Mouse (Mus musculus) layer of hippocampus, adult 18-20 months (tissue): Measurements from ENCODE around the gene Hoxc5. TPM values are rescaled to one million over a fixed set of nuclear protein-coding genes. Genes with fewer than 3 reads are reported as not detected.

Source experiments
- DNase-seq, 2 experiments: peaks; one replicate each; pipeline ENCODE4 v3.0.0; 2022; ENCODE audit warnings: low spot score in 2 of 2
- total RNA-seq, 2 experiments: library from RNA; stranded (reverse); gene quantifications; 2 replicates each; pipeline ENCODE4 v1.2.3; 2021

The Hoxc5 gene
- total RNA-seq, 2 experiments from 2014 or later, result not detected

- DNase-seq, result no peak
Observed at GRCm38 (mm10) chr15:102988078-102988477, 20.8 kb downstream of the Hoxc5 start.

GRCm38 (mm10) chr15:102990461-102991397, 23.5 kb downstream of the Hoxc5 start, which contains the start of gene Hoxc8:
TSS of gene Hoxc8 (plus strand) at chr15:102990607.
- no peak for DNase-seq

- no peak for DNase-seq
Observed at GRCm38 (mm10) chr15:102991782-102992181, 24.5 kb downstream of the Hoxc5 start.

GRCm38 (mm10) chr15:102992206-102992605, 25.0 kb downstream of the Hoxc5 start:
- no peak for DNase-seq

- no peak for DNase-seq
Observed at GRCm38 (mm10) chr15:102992863-102993262, 25.6 kb downstream of the Hoxc5 start.

- DNase-seq, result no peak
Observed at GRCm38 (mm10) chr15:102996548-102996947, 29.3 kb downstream of the Hoxc5 start.

GRCm38 (mm10) chr15:102997431-102997830, 30.2 kb downstream of the Hoxc5 start:
- no peak for DNase-seq

GRCm38 (mm10) chr15:102997939-102998355, 30.7 kb downstream of the Hoxc5 start, which contains the start of gene Hoxc6:
TSS of gene Hoxc6 (plus strand) at chr15:102998257.
- DNase-seq, result no peak

GRCm38 (mm10) chr15:102998608-102999182, 31.5 kb downstream of the Hoxc5 start:
- DNase-seq, result no peak

- peak in 1 of 2 experiments; percentile 51 for DNase-seq
Observed at GRCm38 (mm10) chr15:102999183-102999831, 32.1 kb downstream of the Hoxc5 start.

- no peak for DNase-seq
Observed at GRCm38 (mm10) chr15:102999955-103000354, 32.7 kb downstream of the Hoxc5 start.

- no peak for DNase-seq
Observed at GRCm38 (mm10) chr15:103000501-103000901, 33.3 kb downstream of the Hoxc5 start.

GRCm38 (mm10) chr15:103001370-103001769, 34.1 kb downstream of the Hoxc5 start:
- DNase-seq, result no peak

- DNase-seq, result no peak
Observed at GRCm38 (mm10) chr15:103002156-103002555, 34.9 kb downstream of the Hoxc5 start.

- DNase-seq, result no peak
Observed at GRCm38 (mm10) chr15:103002821-103003448, 35.7 kb downstream of the Hoxc5 start.

GRCm38 (mm10) chr15:103005308-103005707, 38.1 kb downstream of the Hoxc5 start:
- no peak for DNase-seq

- DNase-seq, result no peak
Observed at GRCm38 (mm10) chr15:103005797-103006196, 38.6 kb downstream of the Hoxc5 start.

GRCm38 (mm10) chr15:103006326-103006725, 39.1 kb downstream of the Hoxc5 start:
- no peak for DNase-seq

GRCm38 (mm10) chr15:103009265-103010111, 42.2 kb downstream of the Hoxc5 start:
- DNase-seq, result no peak

- no peak for DNase-seq
Observed at GRCm38 (mm10) chr15:103010112-103010846, 43.0 kb downstream of the Hoxc5 start.
